Mouse (Mus musculus) cerebellum, adult 9-10 months (tissue): ENCODE data around the gene March7.

Experiments
- DNase-seq: peaks from one replicate; pipeline ENCODE4 v3.0.0; 2022

The March7 gene

DNA sequence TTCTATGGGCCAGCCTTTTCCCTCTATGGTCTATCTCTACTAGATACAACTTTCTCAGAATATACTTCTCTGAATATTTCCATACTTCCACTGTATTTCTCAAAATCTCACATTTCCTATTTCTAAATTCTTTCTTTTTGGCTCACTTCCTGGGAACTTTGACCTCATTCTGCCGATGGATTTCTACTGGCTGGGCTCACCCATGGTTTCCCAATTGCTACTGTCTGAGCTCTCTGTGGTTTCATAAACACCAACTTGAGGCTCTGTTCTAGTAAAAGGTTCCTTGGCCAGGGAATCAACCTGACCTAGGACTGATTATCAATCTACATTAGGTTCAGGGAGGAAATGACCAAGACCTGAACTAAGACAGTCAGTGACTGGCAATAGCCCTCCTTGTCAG, 79.8 kb downstream of the March7 start:
- no peak for DNase-seq

- no peak for DNase-seq
These were observed 81.7 kb downstream of the March7 start for GRCm38 (mm10) chr2:60291381-60291780.

DNA sequence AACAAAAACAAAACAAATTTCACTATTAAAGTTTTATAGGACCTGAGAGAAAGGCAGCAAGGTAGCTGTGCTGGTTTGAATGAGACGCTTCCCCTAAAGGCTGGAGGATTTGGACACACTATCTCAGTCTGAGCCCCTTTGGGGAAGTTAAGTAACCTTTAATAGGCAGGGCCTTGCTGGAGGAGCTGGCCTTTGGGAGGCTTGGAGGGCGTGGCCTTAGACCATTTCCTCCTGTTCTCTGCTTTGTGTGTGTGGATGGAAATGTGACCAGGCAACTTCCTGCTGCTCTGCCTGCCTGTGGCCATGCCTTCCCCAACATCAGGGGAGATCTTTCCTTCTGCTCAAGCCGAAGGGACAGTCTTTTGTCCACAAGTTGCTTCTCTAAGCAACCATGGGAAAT, 88.6 kb downstream of the March7 start:
- no peak for DNase-seq

- no peak for DNase-seq
These were observed 89.6 kb downstream of the March7 start for GRCm38 (mm10) chr2:60299323-60299722.
